Mouse (Mus musculus) liver, embryonic 16.5 days (tissue): ENCODE results near the gene Ccdc126. TPM values are rescaled to one million over a fixed set of nuclear protein-coding genes. Genes with fewer than 3 reads are reported as not detected.

ENCODE experiments used
- ATAC-seq: fragments of 200-750 bp; cut with Nextera tagmentation; 2 replicates; pipeline ENCODE4 v1.8.0; 2017; ENCODE audit warnings: low read depth, mild to moderate bottlenecking, moderate number of reproducible peaks, moderate library complexity
- H3K27ac ChIP-seq: fragments of 300-500 bp; sonication (generic); 2 replicates; pipeline ENCODE4 v1.5.1; 2014; ENCODE audit warnings: mild to moderate bottlenecking, low read length
- H3K27me3 ChIP-seq: fragments of 300-500 bp; sonication (generic); 2 replicates; pipeline ENCODE4 v1.6.1; 2014; ENCODE audit warnings: low read depth, low read length, mixed read lengths; ENCODE audit not compliant: control insufficient read depth, insufficient read depth
- H3K36me3 ChIP-seq: fragments of 300-500 bp; sonication (generic); 2 replicates; pipeline ENCODE4 v1.6.1; 2014; ENCODE audit warnings: mild to moderate bottlenecking; ENCODE audit not compliant: control insufficient read depth, insufficient read depth
- H3K4me1 ChIP-seq: fragments of 300-500 bp; sonication (generic); 2 replicates; pipeline ENCODE4 v1.6.1; 2014; ENCODE audit warnings: low read depth, low read length, mixed read lengths; ENCODE audit not compliant: control insufficient read depth
- H3K4me2 ChIP-seq: fragments of 300-500 bp; sonication (generic); 2 replicates; pipeline ENCODE4 v1.6.1; 2014; ENCODE audit warnings: low read depth, low read length, mixed read lengths
- H3K4me3 ChIP-seq: fragments of 300-500 bp; sonication (generic); 2 replicates; pipeline ENCODE4 v1.5.1; 2014; ENCODE audit warnings: low read depth, mild to moderate bottlenecking, low read length
- H3K9ac ChIP-seq: fragments of 300-500 bp; sonication (generic); 2 replicates; pipeline ENCODE4 v1.6.1; 2014; ENCODE audit warnings: low read depth, low read length
- H3K9me3 ChIP-seq: fragments of 300-500 bp; sonication (generic); replicated peaks from 2 replicates; pipeline ENCODE4 v1.6.1; 2016; ENCODE audit warnings: low read length; ENCODE audit not compliant: control insufficient read depth
- WGBS: fragments of 180-500 bp; shearing (Covaris S2); extraction: QIAGEN DNeasy Blood & Tissue Kit; methylation state at CpG from one replicate; pipeline ENCODE4 v1.1.7; 2014; ENCODE audit not compliant: insufficient replicate concordance; 5-methylcytosine and 5-hydroxymethylcytosine counted together
- polyA plus RNA-seq: library from polyadenylated mRNA; unstranded; fragments of >200 nt; fragmentation: Nextera tagmentation; extraction: Ambion mirVana; gene quantifications from 2 replicates; pipeline ENCODE4 v1.2.1, GENCODE M21; 2015

Gene Ccdc126
- polyA plus RNA-seq, 1 experiment from 2014 or later: 1.9 TPM

DNA sequence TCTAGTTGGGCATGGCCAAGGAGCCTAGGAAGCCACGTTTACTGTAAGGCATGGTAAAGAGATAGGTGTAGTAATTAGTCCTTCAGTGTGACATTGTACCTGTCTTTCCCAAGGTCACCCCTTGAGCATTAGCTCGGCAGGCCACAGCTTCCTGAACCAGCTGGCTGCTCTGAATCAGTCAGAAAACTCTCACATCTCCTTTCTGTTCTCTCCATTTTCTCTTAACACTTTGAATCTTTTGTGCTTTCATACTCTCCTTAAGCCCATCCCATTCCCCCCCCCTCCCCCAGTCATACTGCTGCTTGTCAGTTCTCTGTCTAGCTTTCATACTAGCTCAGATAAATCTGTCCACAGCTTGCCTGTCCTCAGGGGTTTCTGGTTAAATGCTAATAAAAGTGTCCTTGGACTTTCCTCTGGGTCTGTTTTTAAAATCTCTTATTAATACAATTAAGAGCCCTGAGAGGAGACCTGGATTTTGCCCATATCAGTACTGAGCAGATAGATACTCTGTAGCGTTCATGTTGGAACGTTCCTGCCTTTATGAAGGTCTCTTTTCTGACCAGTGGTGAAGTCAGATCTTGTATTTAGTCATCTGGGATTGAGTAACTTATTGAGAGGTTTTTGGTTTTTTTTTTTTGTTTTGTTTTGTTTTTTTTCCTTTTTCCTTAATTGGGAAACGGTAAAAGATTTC is 12.4 kb downstream of the Ccdc126 start:
- no peaks in the 10 kb centered on the region for H3K36me3 ChIP-seq
- no peak overlapping the region for H3K9ac ChIP-seq
- H3K9me3 ChIP-seq: no peaks in the 10 kb centered on the region
- 0 out of 2 replicates have a peak overlapping the region, but pooled peaks have one; percentile 15 for H3K4me2 ChIP-seq
- H3K27ac ChIP-seq: no peak overlapping the region
- ATAC-seq: no peak
- no peaks in the 10 kb centered on the region for H3K4me1 ChIP-seq
- 46% methylated on average over 5 of the region's 5 CpGs for WGBS
- no peak overlapping the region for H3K4me3 ChIP-seq
- H3K27me3 ChIP-seq: no peaks in the 10 kb centered on the region

DNA sequence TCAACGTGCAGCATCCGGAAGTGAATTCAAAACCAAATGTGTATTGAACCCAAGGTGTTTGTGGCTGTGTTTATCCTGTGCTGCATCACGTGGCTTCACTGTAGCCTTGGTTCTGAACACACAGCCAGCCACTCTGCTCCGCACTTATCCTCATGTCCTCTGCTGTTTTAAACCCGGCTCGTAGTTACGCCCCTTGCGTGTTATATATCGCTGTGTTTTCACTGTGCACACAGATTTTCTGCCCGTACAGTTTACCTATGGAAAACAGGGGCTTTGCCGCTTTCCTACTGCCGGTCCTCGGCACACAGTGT is 12.9 kb downstream of the Ccdc126 start:
- no peak overlapping the region for H3K27ac ChIP-seq
- WGBS: 71% methylated on average over 13 of the region's 13 CpGs
- H3K27me3 ChIP-seq: no peaks in the 10 kb centered on the region
- no peaks in the 10 kb centered on the region for H3K36me3 ChIP-seq
- peak overlapping the region; percentile 15; the same call in 1 of the 2 replicates for H3K4me2 ChIP-seq
- no peaks in the 10 kb centered on the region for H3K4me1 ChIP-seq
- no peak for ATAC-seq
- no peak overlapping the region; the same call in 1 of the 2 replicates for H3K4me3 ChIP-seq
- H3K9me3 ChIP-seq: no peaks in the 10 kb centered on the region
- no peak overlapping the region for H3K9ac ChIP-seq

DNA sequence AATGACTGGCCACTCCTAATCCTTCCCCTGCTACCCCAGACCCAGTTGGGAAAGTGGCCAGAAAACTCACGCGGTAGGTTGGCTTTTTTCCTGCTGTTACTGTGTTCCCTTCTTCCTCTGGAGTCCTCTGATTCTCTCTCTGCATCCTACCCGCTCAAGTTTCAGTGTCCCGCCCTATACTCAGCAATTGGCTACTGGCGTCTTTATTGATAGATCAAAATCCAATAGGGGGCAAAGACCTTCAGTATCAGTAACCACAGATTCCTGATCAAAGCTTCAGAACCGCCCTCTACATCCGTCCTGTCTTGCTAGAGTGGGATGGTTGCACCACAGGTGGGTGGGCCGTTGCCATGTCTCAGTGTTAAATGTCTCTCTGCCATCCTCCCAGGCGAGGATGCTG is 19.5 kb downstream of the Ccdc126 start:
- Histone ChIP-seq H3K27ac (no peak overlapping the region), H3K4me1 (no peaks in the 10 kb centered on the region), H3K27me3 (no peaks in the 10 kb centered on the region), H3K4me2 (no peak overlapping the region), H3K9ac (no peak overlapping the region), H3K4me3 (no peak overlapping the region), H3K9me3 (no peaks in the 10 kb centered on the region), H3K36me3 (no peaks in the 10 kb centered on the region)
- ATAC-seq: no peak
- 46% methylated on average over 9 of the region's 9 CpGs for WGBS

DNA sequence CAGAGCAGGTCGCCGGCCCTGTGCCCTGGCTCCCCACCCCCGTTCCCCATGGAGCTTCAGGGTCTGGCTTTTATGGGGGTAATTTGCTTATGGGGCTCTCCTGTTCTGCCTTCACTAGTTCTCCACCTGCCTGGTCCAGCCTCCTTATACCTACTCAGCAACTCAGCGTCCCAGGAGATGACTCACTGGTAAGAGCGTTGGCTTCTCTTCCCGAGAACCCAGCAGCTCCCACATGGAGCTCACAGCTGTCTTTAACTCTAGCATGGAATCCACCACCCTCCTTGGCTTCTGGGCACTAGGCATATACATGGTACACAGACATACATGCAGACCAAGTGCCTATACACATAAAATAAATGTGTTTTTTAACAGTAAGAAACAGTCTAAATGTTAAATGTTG is 20.1 kb downstream of the Ccdc126 start:
- H3K36me3 ChIP-seq: no peaks in the 10 kb centered on the region
- no peak overlapping the region for H3K9ac ChIP-seq
- H3K4me3 ChIP-seq: no peak overlapping the region
- no peak for ATAC-seq
- no peak overlapping the region for H3K27ac ChIP-seq
- no peak overlapping the region for H3K4me2 ChIP-seq
- 55% methylated on average over 6 of the region's 6 CpGs for WGBS
- no peaks in the 10 kb centered on the region for H3K9me3 ChIP-seq
- H3K27me3 ChIP-seq: no peaks in the 10 kb centered on the region
- H3K4me1 ChIP-seq: no peaks in the 10 kb centered on the region

DNA sequence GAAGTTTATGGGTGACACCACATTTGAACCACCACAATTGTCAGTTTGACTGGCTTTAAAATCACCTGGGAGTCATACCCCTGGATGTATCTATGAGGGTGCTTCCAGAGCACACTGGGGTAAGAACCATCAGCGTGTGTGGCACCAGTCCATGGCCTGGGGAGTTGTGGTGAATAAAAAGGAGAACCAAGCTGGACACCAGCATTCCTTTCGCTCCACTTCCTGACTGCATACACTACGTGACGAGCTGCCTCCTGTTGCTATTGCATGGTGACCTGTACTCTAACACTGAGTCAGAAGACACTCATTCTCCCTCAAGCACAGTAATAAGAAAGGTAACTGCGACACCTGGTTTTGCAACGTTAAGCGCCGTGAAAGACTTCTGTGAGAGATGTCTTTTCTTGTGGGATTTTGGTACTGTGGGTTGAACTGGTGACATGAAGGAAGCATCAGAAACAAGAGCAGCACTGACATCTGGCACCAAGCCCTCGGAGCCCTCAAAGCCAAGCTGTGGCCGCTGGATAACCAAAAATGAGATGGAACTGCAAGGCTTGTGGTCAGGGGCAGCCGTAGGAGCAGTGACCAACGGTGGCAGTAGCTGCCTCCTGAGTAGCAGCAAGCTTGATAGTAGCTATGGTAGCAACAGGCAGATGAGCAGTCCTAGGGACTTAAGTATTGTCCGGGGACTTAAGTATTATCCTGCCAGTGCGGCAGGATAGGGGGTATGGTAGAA is 24.8 kb downstream of the Ccdc126 start:
- H3K27ac ChIP-seq: no peak overlapping the region
- no peaks in the 10 kb centered on the region for H3K36me3 ChIP-seq
- H3K4me3 ChIP-seq: no peak overlapping the region
- no peaks in the 10 kb centered on the region for H3K4me1 ChIP-seq
- ATAC-seq: no peak
- no peaks in the 10 kb centered on the region for H3K9me3 ChIP-seq
- 55% methylated on average over 14 of the region's 14 CpGs for WGBS
- no peaks in the 10 kb centered on the region for H3K27me3 ChIP-seq
- H3K4me2 ChIP-seq: no peak overlapping the region
- H3K9ac ChIP-seq: no peak overlapping the region

DNA sequence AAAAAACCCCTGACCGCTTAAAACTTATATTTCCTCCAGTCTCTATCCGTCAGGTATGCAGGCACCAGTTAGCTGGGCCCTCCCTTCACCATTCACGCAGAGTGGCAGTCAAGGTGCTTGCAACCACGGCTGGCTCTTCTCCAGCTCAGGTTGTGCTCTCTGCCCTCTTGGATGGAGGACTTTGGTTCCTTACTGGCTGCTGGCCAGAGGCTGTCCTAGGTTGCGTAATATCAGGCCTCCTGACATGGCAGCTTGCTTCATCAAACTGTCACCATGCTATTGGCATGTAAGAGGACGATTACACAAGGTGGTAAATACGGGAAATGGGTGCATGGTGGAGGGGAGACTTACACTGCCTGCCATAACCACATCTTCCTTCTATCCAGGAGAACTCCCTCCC is 30.8 kb downstream of the Ccdc126 start:
- no peak overlapping the region for H3K4me3 ChIP-seq
- ATAC-seq: peak; percentile 76
- H3K9ac ChIP-seq: no peak overlapping the region
- H3K9me3 ChIP-seq: no peaks in the 10 kb centered on the region
- WGBS: 59% methylated on average over 7 of the region's 7 CpGs
- H3K27me3 ChIP-seq: no peaks in the 10 kb centered on the region
- no peak overlapping the region for H3K4me2 ChIP-seq
- H3K36me3 ChIP-seq: no peaks in the 10 kb centered on the region
- H3K27ac ChIP-seq: no peak overlapping the region
- H3K4me1 ChIP-seq: no peaks in the 10 kb centered on the region

DNA sequence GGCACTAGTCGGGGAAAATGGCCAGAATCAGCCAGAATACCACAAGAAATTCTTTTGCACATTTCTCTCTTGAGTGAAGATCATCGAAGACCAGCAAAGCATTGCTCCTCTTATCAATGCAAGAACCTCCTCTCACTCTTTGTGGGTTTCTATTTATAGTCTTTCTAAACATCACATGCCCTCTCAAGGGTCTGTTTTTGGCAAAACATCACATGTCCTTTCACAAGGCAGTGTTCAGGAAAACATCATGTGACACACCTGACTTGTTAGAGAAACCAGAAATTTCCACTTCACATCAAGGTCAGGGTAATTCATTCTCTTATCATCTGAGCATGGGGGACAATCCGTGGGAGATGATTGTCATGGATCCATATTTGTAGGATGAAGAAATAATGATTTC is 35.5 kb downstream of the Ccdc126 start:
- Histone ChIP-seq H3K27ac (no peak overlapping the region), H3K36me3 (no peaks in the 10 kb centered on the region), H3K9me3 (no peaks in the 10 kb centered on the region), H3K4me2 (no peak overlapping the region), H3K4me1 (no peaks in the 10 kb centered on the region), H3K9ac (no peak overlapping the region), H3K4me3 (no peak overlapping the region), H3K27me3 (no peaks in the 10 kb centered on the region; the same call in 1 of the 2 replicates)
- no peak for ATAC-seq
- WGBS: 46% methylated on average over 3 of the region's 3 CpGs

DNA sequence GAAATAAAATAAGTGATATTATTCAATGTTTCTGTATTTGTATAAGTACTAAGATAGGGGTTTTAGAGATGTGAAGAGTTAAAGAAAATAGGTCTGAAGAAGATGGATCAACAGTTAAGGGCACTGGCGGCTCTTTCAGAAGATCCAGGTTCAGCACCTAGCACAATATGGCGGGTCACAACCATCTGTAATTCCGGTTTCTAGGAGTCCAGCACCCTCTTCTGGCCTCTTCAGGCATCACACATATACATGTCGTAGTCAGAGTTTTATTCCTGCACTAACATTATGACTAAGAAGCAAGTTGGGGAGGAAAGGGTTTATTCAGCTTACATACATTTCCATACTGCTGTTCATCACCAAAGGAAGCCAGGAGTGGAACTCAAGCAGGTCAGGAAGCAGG is 36.1 kb downstream of the Ccdc126 start:
- no peak overlapping the region for H3K27ac ChIP-seq
- H3K27me3 ChIP-seq: no peaks in the 10 kb centered on the region; the same call in 1 of the 2 replicates
- H3K4me3 ChIP-seq: no peak overlapping the region
- no peak overlapping the region for H3K4me2 ChIP-seq
- H3K36me3 ChIP-seq: no peaks in the 10 kb centered on the region
- no peak overlapping the region for H3K9ac ChIP-seq
- no peaks in the 10 kb centered on the region for H3K9me3 ChIP-seq
- 57% methylated on average over 4 of the region's 4 CpGs for WGBS
- ATAC-seq: no peak
- no peaks in the 10 kb centered on the region for H3K4me1 ChIP-seq

DNA sequence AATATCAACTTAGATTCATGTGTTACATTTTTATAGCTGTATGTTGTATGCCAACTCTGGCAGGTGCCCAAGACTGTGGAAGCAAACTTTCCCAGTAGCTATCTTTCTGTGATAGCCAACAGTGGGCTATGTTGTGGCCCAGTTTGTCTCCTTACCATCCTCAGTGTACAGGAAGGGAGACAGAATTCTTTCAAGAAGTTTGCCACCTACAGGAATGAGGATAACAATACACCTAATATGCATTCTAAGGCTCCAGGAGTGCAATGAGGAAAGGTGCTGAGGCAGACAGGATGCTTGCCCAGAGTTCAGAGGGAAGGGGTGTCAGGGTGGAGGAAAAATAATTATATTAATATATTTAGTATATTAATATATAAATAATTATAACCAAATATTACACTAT is 41.3 kb downstream of the Ccdc126 start:
- no peak overlapping the region for H3K4me3 ChIP-seq
- H3K27me3 ChIP-seq: no peaks in the 10 kb centered on the region; the same call in 1 of the 2 replicates
- H3K4me1 ChIP-seq: no peaks in the 10 kb centered on the region
- no peak overlapping the region for H3K27ac ChIP-seq
- no peaks in the 10 kb centered on the region for H3K9me3 ChIP-seq
- no peak for ATAC-seq
- no peak overlapping the region for H3K4me2 ChIP-seq
- H3K9ac ChIP-seq: no peak overlapping the region
- H3K36me3 ChIP-seq: no peaks in the 10 kb centered on the region
